Mouse (Mus musculus): Measurements from ENCODE around the gene Mical2. TPM values are rescaled to one million over a fixed set of nuclear protein-coding genes. Genes with fewer than 3 reads are reported as not detected.

Mical2 gene
- polyA plus RNA-seq, 1 experiment from 2014 or later, result 77.8 TPM

GRCm38 (mm10) chr7:112375062-112375461, 149.4 kb downstream of the Mical2 start:
- Histone ChIP-seq H3K4me1 (peaks cover 37% of the 10 kb centered on the region), H3K36me3 (peaks cover 13% of the 10 kb centered on the region), H3K4me3 (no peak overlapping the region), H3K27ac (peak overlapping the region; percentile 88), H3K9me3 (no peaks in the 10 kb centered on the region), H3K27me3 (ENCODE audit: insufficient read depth, poor library complexity, severe bottlenecking) (no peaks in the 10 kb centered on the region)
- 78% methylated on average over 9 of the region's 9 CpGs for WGBS
- DNase-seq (ENCODE audit: low spot score), result no peak

- Histone ChIP-seq H3K36me3 (peaks cover 17% of the 10 kb centered on the region), H3K27me3 (ENCODE audit: insufficient read depth, poor library complexity, severe bottlenecking) (no peaks in the 10 kb centered on the region), H3K27ac (peak overlapping the region; percentile 88), H3K4me3 (no peak overlapping the region), H3K9me3 (no peaks in the 10 kb centered on the region), H3K4me1 (peaks cover 37% of the 10 kb centered on the region)
- peak; percentile 94 for DNase-seq (ENCODE audit: low spot score)
- 20% methylated on average over 5 of the region's 5 CpGs for WGBS
Measured at GRCm38 (mm10) chr7:112375900-112376299, 150.2 kb downstream of the Mical2 start.

GRCm38 (mm10) chr7:112376611-112377010, 151.0 kb downstream of the Mical2 start:
- peaks cover 23% of the 10 kb centered on the region for H3K36me3 ChIP-seq
- no peaks in the 10 kb centered on the region for H3K9me3 ChIP-seq
- no peak for DNase-seq (ENCODE audit: low spot score)
- H3K27me3 ChIP-seq (ENCODE audit: insufficient read depth, poor library complexity, severe bottlenecking), result no peaks in the 10 kb centered on the region
- H3K4me1 ChIP-seq, result peaks cover 37% of the 10 kb centered on the region
- WGBS, result 33% methylated on average over 2 of the region's 2 CpGs
- H3K4me3 ChIP-seq, result no peak overlapping the region
- H3K27ac ChIP-seq, result peak overlapping the region; percentile 88

- H3K4me1 ChIP-seq, result peaks cover 37% of the 10 kb centered on the region
- 44% methylated on average over 8 of the region's 8 CpGs for WGBS
- no peak overlapping the region for H3K4me3 ChIP-seq
- H3K27me3 ChIP-seq (ENCODE audit: insufficient read depth, poor library complexity, severe bottlenecking), result no peaks in the 10 kb centered on the region
- no peaks in the 10 kb centered on the region for H3K9me3 ChIP-seq
- H3K27ac ChIP-seq, result peak overlapping the region; percentile 88; the same call in 1 of the 2 replicates
- H3K36me3 ChIP-seq, result peaks cover 30% of the 10 kb centered on the region
- peak; percentile 88 for DNase-seq (ENCODE audit: low spot score)
Measured at GRCm38 (mm10) chr7:112377314-112377713, 151.7 kb downstream of the Mical2 start.

GRCm38 (mm10) chr7:112378056-112378455, 152.4 kb downstream of the Mical2 start:
- 74% methylated on average over 5 of the region's 5 CpGs for WGBS
- Histone ChIP-seq H3K4me1 (peaks cover 37% of the 10 kb centered on the region), H3K36me3 (peaks cover 30% of the 10 kb centered on the region), H3K27me3 (ENCODE audit: insufficient read depth, poor library complexity, severe bottlenecking) (no peaks in the 10 kb centered on the region), H3K27ac (peak overlapping the region; percentile 44; the same call in 1 of the 2 replicates), H3K9me3 (no peaks in the 10 kb centered on the region), H3K4me3 (no peak overlapping the region)
- no peak for DNase-seq (ENCODE audit: low spot score)

GRCm38 (mm10) chr7:112378476-112378875, 152.8 kb downstream of the Mical2 start:
- no peaks in the 10 kb centered on the region for H3K27me3 ChIP-seq (ENCODE audit: insufficient read depth, poor library complexity, severe bottlenecking)
- 72% methylated on average over 5 of the region's 5 CpGs for WGBS
- peak overlapping the region; percentile 44; the same call in 1 of the 2 replicates for H3K27ac ChIP-seq
- DNase-seq (ENCODE audit: low spot score), result no peak
- peaks cover 30% of the 10 kb centered on the region for H3K36me3 ChIP-seq
- no peak overlapping the region for H3K4me3 ChIP-seq
- no peaks in the 10 kb centered on the region for H3K9me3 ChIP-seq
- peaks cover 37% of the 10 kb centered on the region for H3K4me1 ChIP-seq

GRCm38 (mm10) chr7:112386521-112386920, 160.9 kb downstream of the Mical2 start:
- Histone ChIP-seq H3K4me1 (peaks cover 32% of the 10 kb centered on the region), H3K27ac (no peak overlapping the region), H3K9me3 (no peaks in the 10 kb centered on the region), H3K36me3 (peaks cover 7% of the 10 kb centered on the region; the same call in 1 of the 2 replicates), H3K27me3 (ENCODE audit: insufficient read depth, poor library complexity, severe bottlenecking) (no peaks in the 10 kb centered on the region), H3K4me3 (no peak overlapping the region)
- WGBS, result 66% methylated on average over 5 of the region's 5 CpGs
- DNase-seq (ENCODE audit: low spot score), result no peak

GRCm38 (mm10) chr7:112387876-112388275, 162.2 kb downstream of the Mical2 start:
- H3K9me3 ChIP-seq, result no peaks in the 10 kb centered on the region
- H3K36me3 ChIP-seq, result no peaks in the 10 kb centered on the region
- peaks cover 40% of the 10 kb centered on the region for H3K4me1 ChIP-seq
- no peaks in the 10 kb centered on the region for H3K27me3 ChIP-seq (ENCODE audit: insufficient read depth, poor library complexity, severe bottlenecking)
- 84% methylated on average over 5 of the region's 5 CpGs for WGBS
- no peak for DNase-seq (ENCODE audit: low spot score)
- H3K4me3 ChIP-seq, result no peak overlapping the region
- no peak overlapping the region for H3K27ac ChIP-seq

- 78% methylated on average over 5 of the region's 5 CpGs for WGBS
- H3K9me3 ChIP-seq, result no peaks in the 10 kb centered on the region
- H3K27me3 ChIP-seq (ENCODE audit: insufficient read depth, poor library complexity, severe bottlenecking), result no peaks in the 10 kb centered on the region
- H3K4me1 ChIP-seq, result peaks cover 40% of the 10 kb centered on the region
- DNase-seq (ENCODE audit: low spot score), result no peak
- no peak overlapping the region for H3K4me3 ChIP-seq
- 0 out of 2 replicates have a peak overlapping the region, but pooled peaks have one; percentile 29 for H3K27ac ChIP-seq
- no peaks in the 10 kb centered on the region for H3K36me3 ChIP-seq
Measured at GRCm38 (mm10) chr7:112388363-112388875, 162.8 kb downstream of the Mical2 start.

- H3K27me3 ChIP-seq (ENCODE audit: insufficient read depth, poor library complexity, severe bottlenecking), result no peaks in the 10 kb centered on the region
- no peaks in the 10 kb centered on the region for H3K9me3 ChIP-seq
- peak overlapping the region; percentile 64; the same call in 1 of the 2 replicates for H3K27ac ChIP-seq
- no peaks in the 10 kb centered on the region for H3K36me3 ChIP-seq
- H3K4me1 ChIP-seq, result peaks cover 40% of the 10 kb centered on the region
- 59% methylated on average over 6 of the region's 6 CpGs for WGBS
- no peak overlapping the region for H3K4me3 ChIP-seq
- no peak for DNase-seq (ENCODE audit: low spot score)
Measured at GRCm38 (mm10) chr7:112389611-112390251, 164.1 kb downstream of the Mical2 start.

GRCm38 (mm10) chr7:112390252-112390936, 164.7 kb downstream of the Mical2 start:
- Histone ChIP-seq H3K4me1 (peaks cover 40% of the 10 kb centered on the region), H3K36me3 (no peaks in the 10 kb centered on the region), H3K4me3 (no peak overlapping the region), H3K27me3 (ENCODE audit: insufficient read depth, poor library complexity, severe bottlenecking) (no peaks in the 10 kb centered on the region), H3K27ac (peak overlapping the region; percentile 64; the same call in 1 of the 2 replicates), H3K9me3 (no peaks in the 10 kb centered on the region)
- 51% methylated on average over 11 of the region's 11 CpGs for WGBS
- DNase-seq (ENCODE audit: low spot score), result no peak

GRCm38 (mm10) chr7:112390937-112391605, 165.4 kb downstream of the Mical2 start:
- H3K27me3 ChIP-seq (ENCODE audit: insufficient read depth, poor library complexity, severe bottlenecking), result no peaks in the 10 kb centered on the region
- DNase-seq (ENCODE audit: low spot score), result no peak
- H3K4me1 ChIP-seq, result peaks cover 40% of the 10 kb centered on the region
- H3K36me3 ChIP-seq, result no peaks in the 10 kb centered on the region
- H3K9me3 ChIP-seq, result no peaks in the 10 kb centered on the region
- WGBS, result 40% methylated on average over 6 of the region's 6 CpGs
- H3K4me3 ChIP-seq, result no peak overlapping the region
- peak overlapping the region; percentile 36 for H3K27ac ChIP-seq

- Histone ChIP-seq H3K9me3 (no peaks in the 10 kb centered on the region), H3K4me1 (peaks cover 3% of the 10 kb centered on the region; the same call in 1 of the 2 replicates), H3K27ac (no peak overlapping the region), H3K27me3 (ENCODE audit: insufficient read depth, poor library complexity, severe bottlenecking) (no peaks in the 10 kb centered on the region), H3K4me3 (no peak overlapping the region), H3K36me3 (no peaks in the 10 kb centered on the region)
- DNase-seq (ENCODE audit: low spot score), result no peak
- 83% methylated on average over 3 of the region's 3 CpGs for WGBS
Measured at GRCm38 (mm10) chr7:112397786-112398185, 172.1 kb downstream of the Mical2 start.

All from heart, embryonic 10.5 days (tissue).